Mouse (Mus musculus): Measurements from ENCODE around the gene Lzts2. TPM values are rescaled to one million over a fixed set of nuclear protein-coding genes. Genes with fewer than 3 reads are reported as not detected.

Lzts2 gene
- polyA plus RNA-seq, 1 experiment: 87.8 TPM

- no peak for DNase-seq (ENCODE audit: low read depth)
Observed at GRCm38 (mm10) chr19:45003740-45004516, 10.3 kb upstream of the Lzts2 start.

DNA sequence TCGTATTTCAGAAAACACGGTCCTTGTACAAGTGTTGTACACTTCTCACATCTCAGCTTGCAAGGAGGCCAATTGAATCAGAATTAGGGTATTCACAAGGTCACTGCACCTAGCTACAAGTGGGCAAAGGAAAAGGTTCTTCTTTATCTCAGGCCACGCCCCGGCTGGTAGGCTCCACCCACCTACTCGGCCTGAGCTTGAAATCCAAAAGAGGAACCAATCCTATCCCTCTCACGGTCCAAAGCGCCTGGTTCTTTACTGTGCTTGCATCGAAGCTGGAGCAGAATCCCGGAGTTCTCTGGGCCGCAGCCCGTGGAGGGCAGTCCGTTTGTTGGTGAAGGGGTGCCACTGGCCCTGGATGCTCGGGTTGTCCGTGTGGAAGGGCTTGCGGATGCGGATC, 8.8 kb upstream of the Lzts2 start, which contains the start of gene Twnk:
TSS of gene Twnk (plus strand) at position 220 of the 400 bp plus-strand sequence.
- DNase-seq (ENCODE audit: low read depth): no peak

- DNase-seq (ENCODE audit: low read depth): no peak
Observed at GRCm38 (mm10) chr19:45005957-45006712, 8.1 kb upstream of the Lzts2 start, which contains the start of gene Mrpl43. TSS of gene Mrpl43 (minus strand) at chr19:45006442.

- no peak for DNase-seq (ENCODE audit: low read depth)
Observed at GRCm38 (mm10) chr19:45007021-45007420, 7.2 kb upstream of the Lzts2 start.

DNA sequence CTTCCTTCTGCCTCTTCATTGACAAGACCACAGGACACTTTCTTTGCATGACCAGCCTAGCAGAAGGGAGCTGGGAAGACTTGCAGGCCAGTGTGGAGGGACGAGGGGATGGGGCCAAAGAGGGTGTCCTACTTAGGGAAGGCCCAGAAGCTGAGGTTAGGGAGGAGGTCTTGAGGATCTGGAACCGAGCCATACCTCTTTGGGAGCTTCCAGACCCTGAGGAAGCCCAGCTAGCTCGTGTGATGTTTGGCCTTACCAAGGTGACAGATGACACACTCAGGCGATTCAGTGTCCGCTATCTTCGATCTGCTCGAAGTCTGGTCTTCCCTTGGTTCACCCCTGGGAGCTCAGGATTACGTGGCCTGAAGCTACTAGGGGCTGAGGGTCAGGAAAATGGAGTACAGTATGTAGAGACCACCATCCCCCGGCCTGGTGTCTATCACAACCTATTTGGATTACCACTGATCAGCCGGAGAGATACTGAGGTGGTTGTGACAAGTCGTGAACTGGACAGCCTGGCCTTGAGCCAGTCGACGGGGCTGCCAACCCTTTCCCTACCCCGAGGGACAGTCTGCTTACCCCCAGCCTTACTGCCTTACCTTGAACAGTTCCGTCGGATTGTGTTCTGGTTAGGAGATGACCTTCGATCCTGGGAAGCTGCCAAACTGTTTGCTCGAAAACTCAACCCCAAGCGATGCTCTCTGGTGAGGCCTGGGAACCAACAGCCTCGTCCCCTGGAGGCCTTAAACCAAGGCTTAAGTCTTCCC, 6.6 kb upstream of the Lzts2 start:
- DNase-seq (ENCODE audit: low read depth): no peak

DNA sequence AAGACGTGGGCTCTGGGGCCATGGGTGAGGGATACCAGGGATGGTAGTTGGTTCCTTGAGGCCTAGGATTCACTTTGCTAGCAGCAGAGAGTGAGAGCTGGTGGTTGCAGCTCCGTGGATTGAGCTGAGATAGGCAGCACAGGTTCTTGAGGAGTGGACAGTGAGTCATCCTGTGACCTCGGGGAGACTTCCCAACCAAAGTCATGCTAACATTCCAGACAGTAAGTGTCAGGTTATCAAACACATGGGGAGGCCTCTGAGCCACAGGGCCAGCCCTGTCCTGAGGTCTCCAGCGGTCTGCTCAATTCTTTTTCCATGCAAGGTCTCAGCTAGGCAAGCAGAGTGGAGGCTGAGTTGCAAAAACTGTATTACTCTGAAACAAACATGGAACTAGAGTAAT, 3.6 kb upstream of the Lzts2 start:
- no peak for DNase-seq (ENCODE audit: low read depth)

DNA sequence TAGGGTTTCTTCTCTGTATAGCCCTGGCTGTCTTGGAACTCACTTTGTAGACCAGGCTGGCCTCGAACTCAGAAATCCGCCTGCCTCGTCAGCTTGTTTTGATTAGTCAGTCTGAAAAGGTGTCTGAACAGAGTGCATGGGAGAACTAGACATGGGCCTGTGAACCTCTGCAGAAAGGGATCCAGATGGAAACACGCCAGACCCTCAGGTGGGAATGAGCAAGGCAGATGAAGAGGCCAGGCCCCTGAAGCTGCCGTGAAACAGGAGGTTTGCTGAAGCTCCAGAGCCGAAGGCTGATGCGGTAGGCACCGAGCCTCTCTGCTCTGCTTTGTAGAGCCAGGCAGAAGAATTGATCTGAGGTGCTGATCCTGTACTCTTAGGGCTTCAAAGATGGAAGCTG, 2.0 kb upstream of the Lzts2 start:
- no peak for DNase-seq (ENCODE audit: low read depth)

GRCm38 (mm10) chr19:45012636-45013035, 1.6 kb upstream of the Lzts2 start:
- DNase-seq (ENCODE audit: low read depth): no peak

DNA sequence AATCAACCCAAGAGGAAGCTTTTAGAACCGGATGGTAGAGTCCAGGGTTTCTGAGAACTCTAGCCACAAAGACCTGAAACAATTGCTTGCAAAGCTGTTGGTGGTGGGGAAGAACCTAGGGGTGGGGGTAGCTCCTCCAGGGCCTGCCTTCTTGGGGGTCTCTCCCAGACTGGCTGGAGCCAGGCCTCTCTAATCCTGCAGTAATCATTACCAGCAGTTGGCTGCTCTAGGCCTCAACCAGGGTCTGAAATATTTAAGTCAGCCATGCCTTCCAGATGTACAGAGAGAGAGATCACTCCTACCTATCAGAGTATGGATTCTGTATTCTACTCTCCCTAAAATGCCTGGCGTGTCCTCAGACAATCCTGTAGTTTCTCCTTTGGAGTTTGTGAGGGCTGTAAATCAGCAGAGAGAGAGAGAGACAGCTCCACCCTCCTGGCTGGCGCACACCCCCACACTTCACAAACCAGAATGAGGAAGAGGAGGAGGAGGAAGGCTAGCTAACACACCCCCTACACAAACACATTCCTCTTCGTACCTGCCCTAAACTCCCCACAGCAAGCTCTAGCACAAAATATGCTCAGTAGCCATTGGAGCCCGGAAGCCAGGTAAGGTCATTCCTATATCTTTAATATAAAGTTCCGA, 511 bp upstream of the Lzts2 start:
- DNase-seq (ENCODE audit: low read depth): no peak

- no peak for DNase-seq (ENCODE audit: low read depth)
Observed at GRCm38 (mm10) chr19:45014981-45015402, 778 bp downstream of the Lzts2 start.

DNA sequence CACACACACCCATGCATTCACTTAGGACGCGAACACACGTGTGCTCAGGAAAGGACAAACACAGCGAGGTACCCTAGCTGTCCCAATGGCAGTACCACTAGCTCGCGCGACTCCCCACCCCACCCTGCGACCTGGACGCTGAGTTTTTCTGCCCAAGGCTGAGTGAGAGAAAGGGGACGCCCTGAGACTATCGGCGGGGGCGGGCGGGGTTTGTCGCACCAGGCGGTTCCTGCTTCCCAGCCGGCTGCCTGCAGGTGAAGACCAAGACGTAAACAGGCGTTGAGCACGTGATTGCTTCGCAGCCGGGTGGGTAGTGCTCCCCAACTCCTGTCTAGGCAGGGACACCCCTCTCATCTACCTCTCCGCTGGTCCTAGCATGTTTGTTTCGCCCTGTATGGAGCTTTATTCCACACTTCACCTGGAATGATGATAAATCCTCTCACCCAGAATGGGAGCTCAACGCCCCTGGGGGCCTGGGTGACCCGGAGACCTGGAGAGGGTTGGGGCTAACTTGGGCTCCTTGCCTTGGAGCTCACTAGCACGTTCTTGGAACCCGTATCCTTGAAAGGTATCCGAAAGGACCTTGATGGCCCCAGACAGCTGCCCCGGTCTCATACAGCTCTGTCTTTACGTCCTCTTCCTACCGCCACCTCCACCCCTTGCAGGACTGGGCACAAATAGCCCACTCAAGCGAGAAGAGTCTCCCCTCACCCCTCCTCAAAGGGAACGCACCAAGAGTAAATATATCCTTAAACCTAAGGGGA, 1.5 kb downstream of the Lzts2 start:
- no peak for DNase-seq (ENCODE audit: low read depth)

DNA sequence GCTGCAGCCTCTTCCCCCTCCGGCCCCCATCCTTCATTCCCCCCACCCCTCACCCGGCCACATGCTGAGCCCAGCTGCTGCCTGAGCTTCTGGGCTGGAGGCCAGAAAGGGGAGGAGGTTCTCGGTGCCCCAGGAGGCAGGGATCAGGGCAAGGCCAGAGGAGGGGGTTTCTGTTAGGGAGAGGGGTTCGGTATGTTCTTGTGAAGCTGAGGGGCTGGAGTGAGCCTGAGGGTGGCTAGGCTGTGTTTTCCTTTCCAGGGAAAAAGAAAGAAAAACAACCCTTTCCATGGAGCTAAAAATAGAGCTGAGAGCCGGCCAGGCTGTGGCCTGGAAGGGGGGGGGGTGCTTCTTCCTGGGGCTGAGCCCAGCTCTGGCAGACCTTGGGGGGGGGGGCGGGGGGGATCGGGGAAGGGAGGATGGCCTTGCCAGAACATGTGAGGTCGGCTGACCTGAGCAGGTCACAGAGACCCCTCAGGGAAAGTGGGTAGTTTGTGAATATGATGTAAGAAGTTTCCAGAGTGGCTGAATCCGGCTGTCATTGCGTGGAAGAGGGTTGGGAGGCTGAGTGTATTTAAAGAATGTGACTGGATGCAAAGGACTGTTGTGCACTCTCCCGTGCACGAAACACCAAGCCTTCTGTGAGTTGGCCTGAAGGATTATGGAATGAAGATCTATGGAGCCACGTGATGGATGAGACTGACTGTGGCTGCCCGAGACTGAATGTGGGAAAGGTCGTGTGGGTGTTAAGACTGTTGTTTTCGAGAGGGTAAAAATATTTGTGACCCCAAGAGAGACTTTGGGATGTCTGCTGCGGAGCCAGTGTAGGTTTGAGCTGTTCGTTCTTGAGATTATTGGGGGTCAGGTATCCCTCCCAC, 2.4 kb downstream of the Lzts2 start:
- no peak for DNase-seq (ENCODE audit: low read depth)

DNA sequence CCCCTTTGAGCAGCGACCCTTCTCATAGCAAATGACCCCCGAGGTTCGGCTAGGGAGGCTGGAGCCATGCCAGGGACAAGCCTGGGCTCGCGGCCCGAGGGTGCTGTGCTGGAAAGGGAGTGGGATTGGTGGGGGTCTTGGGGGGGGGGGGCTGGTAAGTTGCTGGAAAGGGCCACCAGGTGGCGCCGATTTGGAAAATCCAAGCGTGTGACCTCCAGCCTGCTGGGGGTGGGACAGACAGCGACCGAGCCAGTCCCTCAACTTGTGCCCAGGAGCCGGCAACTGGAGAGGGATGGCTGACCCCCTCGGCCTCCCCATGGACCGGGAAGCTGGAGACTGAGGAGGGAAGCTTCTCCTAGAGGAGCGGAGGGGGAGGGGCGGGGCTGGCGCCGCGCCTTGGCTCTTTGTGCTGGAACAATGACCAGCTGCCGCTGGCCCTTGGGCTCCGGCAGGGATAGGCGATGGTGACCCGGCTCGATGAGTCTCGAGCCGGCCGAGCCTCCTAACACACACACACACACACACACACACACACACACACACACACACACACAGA, 3.1 kb downstream of the Lzts2 start:
- DNase-seq (ENCODE audit: low read depth): no peak

GRCm38 (mm10) chr19:45017909-45018308, 3.7 kb downstream of the Lzts2 start:
- no peak for DNase-seq (ENCODE audit: low read depth)

- DNase-seq (ENCODE audit: low read depth): no peak
Observed at GRCm38 (mm10) chr19:45018351-45018831, 4.2 kb downstream of the Lzts2 start.

- no peak for DNase-seq (ENCODE audit: low read depth)
Observed at GRCm38 (mm10) chr19:45020348-45020747, 6.1 kb downstream of the Lzts2 start.

- DNase-seq (ENCODE audit: low read depth): no peak
Observed at GRCm38 (mm10) chr19:45021362-45021761, 7.1 kb downstream of the Lzts2 start.

DNA sequence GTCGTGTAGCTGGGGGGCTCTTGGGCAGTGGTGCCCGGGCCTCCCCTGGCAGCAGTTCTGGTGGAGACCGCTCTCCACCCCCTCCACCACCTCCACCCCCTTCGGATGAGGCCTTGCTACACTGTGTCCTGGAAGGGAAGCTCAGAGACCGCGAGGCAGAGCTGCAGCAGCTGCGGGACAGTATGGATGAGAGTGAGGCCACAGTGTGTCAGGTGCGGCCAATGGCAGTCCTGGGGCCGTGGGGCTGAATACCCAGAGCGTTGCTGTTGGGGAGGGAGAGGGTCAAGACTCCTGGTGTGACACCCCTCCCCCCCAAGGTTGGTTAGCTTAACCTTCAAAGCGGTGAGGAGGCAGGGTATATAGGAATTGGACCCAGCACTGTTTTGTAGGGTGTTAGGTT, 9.8 kb downstream of the Lzts2 start:
- DNase-seq (ENCODE audit: low read depth): no peak

DNA sequence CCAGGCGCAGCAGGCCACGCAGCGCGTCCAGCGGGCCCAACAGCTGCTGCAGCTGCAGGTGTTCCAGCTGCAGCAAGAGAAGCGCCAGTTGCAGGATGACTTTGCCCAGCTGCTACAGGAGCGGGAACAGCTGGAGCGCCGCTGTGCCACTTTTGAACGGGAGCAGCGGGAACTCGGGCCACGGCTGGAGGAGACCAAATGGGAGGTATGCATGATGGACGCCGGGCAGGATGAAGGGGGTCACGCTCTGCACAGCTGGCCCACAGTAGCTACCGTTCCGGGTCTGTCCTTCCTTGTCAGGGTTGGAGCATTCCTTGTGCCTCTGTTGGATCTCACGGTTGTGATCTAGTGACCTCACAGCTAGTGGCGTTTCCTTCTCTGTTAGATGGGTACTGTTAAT, 10.6 kb downstream of the Lzts2 start:
- no peak for DNase-seq (ENCODE audit: low read depth)
